Mouse (Mus musculus) lung, postnatal 0 days (tissue): ENCODE results near the gene Tmem266. TPM values are rescaled to one million over a fixed set of nuclear protein-coding genes. Genes with fewer than 3 reads are reported as not detected.

Experiments
- ATAC-seq: fragments of 200-750 bp; cut with Nextera tagmentation; 2 replicates; pipeline ENCODE4 v1.8.0; 2017; ENCODE audit warnings: moderate library complexity
- DNase-seq: peaks from one replicate; pipeline ENCODE4 v3.0.0-alpha.2; 2016; ENCODE audit warnings: low spot score
- H3K27ac ChIP-seq: fragments of 300-500 bp; sonication (generic); 2 replicates; pipeline ENCODE4 v1.5.1; 2014; ENCODE audit warnings: antibody characterized with exemption, mild to moderate bottlenecking, low read length, mixed read lengths
- H3K27me3 ChIP-seq: fragments of 300-500 bp; sonication (generic); replicated peaks from 2 replicates; pipeline ENCODE4 v1.6.1; 2014; ENCODE audit warnings: low read length, mixed read lengths; ENCODE audit not compliant: insufficient read depth
- H3K36me3 ChIP-seq: fragments of 300-500 bp; sonication (generic); 2 replicates; pipeline ENCODE4 v1.6.1; 2014; ENCODE audit warnings: low read length, mixed read lengths; ENCODE audit not compliant: insufficient read depth
- H3K4me1 ChIP-seq: fragments of 300-500 bp; sonication (generic); 2 replicates; pipeline ENCODE4 v1.6.1; 2014; ENCODE audit warnings: antibody characterized with exemption, low read depth, low read length, mixed read lengths; ENCODE audit not compliant: insufficient read depth
- H3K4me2 ChIP-seq: fragments of 300-500 bp; sonication (generic); replicated peaks from 2 replicates; pipeline ENCODE4 v1.6.1; 2014; ENCODE audit warnings: low read depth, mild to moderate bottlenecking, low read length, moderate library complexity, mixed read lengths
- H3K4me3 ChIP-seq: fragments of 300-500 bp; sonication (generic); 2 replicates; pipeline ENCODE4 v1.5.1; 2014; ENCODE audit warnings: low read depth, low read length
- H3K9ac ChIP-seq: fragments of 300-500 bp; sonication (generic); replicated peaks from 2 replicates; pipeline ENCODE4 v1.6.1; 2014; ENCODE audit warnings: low read depth, mild to moderate bottlenecking
- H3K9me3 ChIP-seq: fragments of 300-500 bp; sonication (generic); 2 replicates; pipeline ENCODE4 v1.6.1; 2016; ENCODE audit warnings: low read length, mixed read lengths
- CTCF ChIP-seq: IDR thresholded peaks from 2 replicates; pipeline ENCODE4 v1.5.1; 2016; ENCODE audit warnings: antibody characterized with exemption, mild to moderate bottlenecking
- EP300 ChIP-seq: IDR thresholded peaks from 2 replicates; pipeline ENCODE4 v1.6.1; 2016; ENCODE audit warnings: antibody characterized with exemption, mild to moderate bottlenecking, control low read depth
- WGBS: fragments of 180-500 bp; shearing (Covaris S2); extraction: QIAGEN DNeasy Blood & Tissue Kit; methylation state at CpG from one replicate; pipeline ENCODE4 v1.1.7; 2014; 5-methylcytosine and 5-hydroxymethylcytosine counted together
- polyA plus RNA-seq: library from polyadenylated mRNA; unstranded; fragments of >200 nt; fragmentation: Nextera tagmentation; extraction: Ambion mirVana; gene quantifications from 2 replicates; pipeline ENCODE4 v1.2.1, GENCODE M21; 2015

The Tmem266 gene
- polyA plus RNA-seq, 1 experiment from 2014 or later, result 0.07 TPM

DNA sequence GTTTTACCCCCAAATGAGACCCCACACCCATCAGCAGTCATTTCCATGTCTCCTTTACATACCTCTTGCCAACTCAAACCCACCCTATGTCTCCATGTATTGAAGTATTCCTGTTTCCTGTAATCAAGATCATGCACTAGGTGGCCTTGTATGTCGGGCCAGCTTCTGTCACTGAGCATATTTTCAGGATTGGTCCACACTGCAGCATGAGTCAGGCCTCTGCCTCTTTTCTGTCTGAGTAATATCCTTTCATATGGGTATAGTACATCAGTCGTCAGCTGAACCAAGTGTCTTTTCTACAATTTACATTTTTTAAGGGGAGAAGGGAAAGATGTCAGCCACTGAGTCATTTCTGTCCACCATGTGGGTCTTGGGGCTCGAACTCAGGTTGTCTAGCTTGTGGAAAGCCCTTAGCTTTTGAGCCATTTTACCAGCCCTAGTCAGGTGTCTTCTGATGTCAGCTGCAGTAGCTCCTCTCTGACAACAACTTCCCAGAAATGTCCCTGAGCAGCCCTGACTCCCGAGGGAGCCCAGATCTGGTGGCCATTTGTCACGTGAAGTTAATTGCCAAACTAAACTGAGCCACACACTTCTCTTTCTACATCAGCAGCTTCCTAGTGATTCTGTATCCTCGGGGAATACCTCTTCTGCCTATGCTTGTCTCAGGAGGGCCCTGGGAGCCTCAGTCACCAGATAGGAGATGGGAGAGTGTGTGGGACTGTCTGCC, 78.4 kb downstream of the Tmem266 start:
- H3K27ac ChIP-seq, result no peak overlapping the region
- H3K27me3 ChIP-seq, result no peaks in the 10 kb centered on the region
- no peaks in the 10 kb centered on the region for H3K36me3 ChIP-seq
- no peaks in the 10 kb centered on the region for H3K9me3 ChIP-seq
- WGBS, result 57% methylated on average over 6 of the region's 6 CpGs
- TF ChIP-seq EP300, result no peak
- no peak for TF ChIP-seq CTCF
- no peak overlapping the region for H3K9ac ChIP-seq
- H3K4me2 ChIP-seq, result no peak overlapping the region
- ATAC-seq (no peak), DNase-seq (no peak)
- no peaks in the 10 kb centered on the region for H3K4me1 ChIP-seq
- H3K4me3 ChIP-seq, result no peak overlapping the region

DNA sequence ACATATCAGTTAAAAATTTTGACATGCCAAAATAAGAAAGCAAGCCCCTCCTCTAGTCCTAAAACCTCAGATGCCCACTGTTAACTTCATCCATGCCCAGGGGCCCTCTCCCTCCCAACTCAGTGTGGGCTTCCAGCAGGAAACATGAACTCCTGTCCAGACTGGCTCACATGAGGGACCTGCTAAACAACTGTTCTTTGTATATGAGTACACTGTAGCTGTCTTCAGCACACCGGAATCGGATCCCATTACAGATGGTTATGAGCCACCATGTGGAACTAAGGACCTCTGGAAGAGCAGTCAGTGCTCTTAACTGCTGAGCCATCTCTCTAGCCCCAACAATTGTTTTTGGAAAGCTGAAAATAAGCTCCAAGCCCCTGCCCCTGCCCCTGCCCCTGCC, 80.1 kb downstream of the Tmem266 start:
- no peak for ATAC-seq
- Histone ChIP-seq H3K4me2 (no peak overlapping the region), H3K9me3 (no peaks in the 10 kb centered on the region), H3K4me1 (no peaks in the 10 kb centered on the region), H3K4me3 (no peak overlapping the region), H3K36me3 (no peaks in the 10 kb centered on the region), H3K27ac (no peak overlapping the region), H3K27me3 (no peaks in the 10 kb centered on the region), H3K9ac (no peak overlapping the region)
- WGBS, result 65% methylated on average over 2 of the region's 2 CpGs
- no peak for DNase-seq
- no peak for TF ChIP-seq EP300
- no peak for TF ChIP-seq CTCF

DNA sequence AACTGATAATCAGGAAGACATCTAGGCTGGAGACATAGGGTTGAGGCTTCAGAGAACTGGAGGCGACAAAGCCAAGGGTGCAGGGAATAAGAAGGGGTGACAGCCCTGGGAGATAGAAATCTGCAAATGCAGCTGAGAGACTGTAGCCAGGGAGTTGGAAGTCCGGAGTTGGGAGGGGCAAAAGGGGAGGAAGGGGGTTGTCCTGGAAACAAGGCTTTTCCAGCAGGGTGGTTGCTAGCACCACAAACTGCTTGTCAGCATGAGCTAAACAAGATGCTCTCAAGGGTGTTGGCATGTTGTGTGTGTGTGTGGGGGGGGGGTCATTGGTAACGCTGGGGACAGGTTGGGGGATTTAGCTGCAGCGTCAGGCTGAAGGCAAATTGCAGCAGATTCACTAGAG, 82.1 kb downstream of the Tmem266 start:
- Histone ChIP-seq H3K4me3 (no peak overlapping the region), H3K4me1 (no peaks in the 10 kb centered on the region), H3K9me3 (no peaks in the 10 kb centered on the region), H3K36me3 (no peaks in the 10 kb centered on the region), H3K9ac (no peak overlapping the region), H3K27ac (no peak overlapping the region), H3K4me2 (no peak overlapping the region), H3K27me3 (no peaks in the 10 kb centered on the region)
- no peak for TF ChIP-seq CTCF
- TF ChIP-seq EP300, result no peak
- DNase-seq (no peak), ATAC-seq (no peak)
- 23% methylated on average over 4 of the region's 4 CpGs for WGBS

DNA sequence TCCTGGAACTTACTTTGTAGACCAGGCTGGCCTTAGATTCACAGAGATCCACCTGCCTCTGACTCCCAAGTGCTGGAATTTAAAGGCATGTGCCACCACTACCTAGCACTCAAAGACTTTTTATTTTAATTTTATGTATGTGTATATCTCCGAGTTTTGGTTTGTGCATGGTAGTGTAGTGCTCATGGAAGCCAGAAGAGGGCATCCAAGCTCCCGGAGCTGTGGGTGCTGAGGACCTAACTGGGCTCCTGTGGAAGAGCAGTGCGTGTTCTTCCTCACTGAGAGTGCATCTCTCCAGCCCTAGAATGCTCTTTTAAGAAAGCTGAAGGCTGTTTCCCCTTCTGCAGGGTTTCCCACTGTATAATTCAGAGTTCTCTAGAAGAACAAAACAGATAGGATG, 83.1 kb downstream of the Tmem266 start:
- no peak for ATAC-seq
- H3K36me3 ChIP-seq, result no peaks in the 10 kb centered on the region
- no peak overlapping the region for H3K4me3 ChIP-seq
- H3K4me2 ChIP-seq, result no peak overlapping the region
- no peaks in the 10 kb centered on the region for H3K4me1 ChIP-seq
- H3K9me3 ChIP-seq, result no peaks in the 10 kb centered on the region
- no peak for TF ChIP-seq EP300
- TF ChIP-seq CTCF, result peak; percentile 37
- no peak for DNase-seq
- no peak overlapping the region for H3K27ac ChIP-seq
- no peaks in the 10 kb centered on the region for H3K27me3 ChIP-seq
- H3K9ac ChIP-seq, result no peak overlapping the region
- WGBS, result 44% methylated on average over 3 of the region's 3 CpGs

DNA sequence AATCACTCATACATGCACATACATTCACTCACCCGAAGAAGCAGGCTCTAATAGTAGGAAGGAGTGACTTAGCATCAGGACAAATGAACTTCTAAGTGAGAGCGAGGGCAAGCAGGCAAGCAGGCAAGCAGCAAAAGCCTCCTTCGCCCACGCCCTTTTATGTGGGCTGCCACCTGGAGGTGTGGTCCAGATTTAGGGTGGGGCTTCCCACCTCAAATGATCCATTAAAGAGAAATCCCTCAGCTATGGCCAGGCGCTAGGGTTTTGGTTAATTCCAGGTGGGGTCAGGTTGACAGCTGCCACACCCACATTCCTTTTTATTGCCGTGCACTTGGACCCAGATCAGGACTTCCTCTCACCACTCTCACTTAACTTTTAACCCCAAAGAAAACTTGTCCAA, 83.7 kb downstream of the Tmem266 start:
- no peak for ATAC-seq

DNA sequence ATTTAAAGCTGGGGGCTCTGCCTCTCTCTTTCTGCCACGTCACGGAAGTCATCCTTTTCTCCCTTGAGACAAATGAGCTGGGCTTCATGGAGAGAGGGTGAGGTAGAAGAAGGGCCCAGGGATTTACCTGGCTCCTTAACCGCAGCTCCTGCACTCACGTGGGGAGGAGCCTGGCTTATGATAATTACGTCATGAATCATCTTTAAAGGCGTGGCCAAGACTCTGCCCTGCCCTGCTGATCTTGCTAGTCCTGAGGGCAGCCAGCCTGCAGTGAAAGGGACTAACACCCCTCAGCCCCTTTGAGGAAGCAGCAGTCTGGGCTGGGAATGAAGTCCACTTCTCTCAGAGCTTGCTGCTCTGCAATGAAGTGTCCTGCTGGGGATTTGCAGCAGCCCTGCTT, 84.4 kb downstream of the Tmem266 start:
- H3K4me3 ChIP-seq, result no peak overlapping the region
- H3K36me3 ChIP-seq, result no peaks in the 10 kb centered on the region
- no peaks in the 10 kb centered on the region for H3K4me1 ChIP-seq
- TF ChIP-seq CTCF, result no peak
- TF ChIP-seq EP300, result no peak
- no peak overlapping the region for H3K27ac ChIP-seq
- DNase-seq, result no peak
- 39% methylated on average over 6 of the region's 6 CpGs for WGBS
- H3K4me2 ChIP-seq, result no peak overlapping the region
- no peak overlapping the region for H3K9ac ChIP-seq
- no peaks in the 10 kb centered on the region for H3K27me3 ChIP-seq
- no peaks in the 10 kb centered on the region for H3K9me3 ChIP-seq
- 0 out of 2 replicates have a peak, but pooled peaks have one; percentile 21 for ATAC-seq

More for the DNA sequence above, 83.7 kb downstream of the Tmem266 start:
- Histone ChIP-seq H3K4me3 (no peak overlapping the region), H3K36me3 (no peaks in the 10 kb centered on the region), H3K9ac (no peak overlapping the region), H3K9me3 (no peaks in the 10 kb centered on the region), H3K4me1 (no peaks in the 10 kb centered on the region), H3K4me2 (no peak overlapping the region), H3K27me3 (no peaks in the 10 kb centered on the region), H3K27ac (no peak overlapping the region)
- 45% methylated on average over 6 of the region's 6 CpGs for WGBS
- no peak for TF ChIP-seq EP300
- no peak for TF ChIP-seq CTCF
- peak; percentile 8 for DNase-seq

DNA sequence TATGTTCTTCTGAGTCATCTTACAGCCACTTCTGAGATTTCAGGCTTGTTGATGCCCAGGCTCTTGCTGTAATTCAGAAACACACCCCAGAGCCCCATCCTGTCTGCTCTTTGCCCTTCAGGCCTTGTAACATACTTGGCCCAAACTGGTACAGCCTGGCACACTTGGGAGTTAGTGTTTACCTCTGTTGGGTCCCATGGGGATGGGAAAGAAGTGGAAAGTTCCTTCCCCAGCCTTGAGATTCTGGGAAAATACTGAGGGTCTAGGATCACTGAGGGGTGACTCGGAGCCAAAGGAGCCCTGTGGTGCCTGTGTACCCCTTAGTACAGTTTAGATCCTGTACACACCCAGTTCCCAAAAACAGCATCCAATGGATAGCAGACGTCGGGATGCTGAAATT, 95.1 kb downstream of the Tmem266 start:
- H3K27ac ChIP-seq, result no peak overlapping the region
- 80% methylated on average over 3 of the region's 3 CpGs for WGBS
- TF ChIP-seq EP300, result no peak
- TF ChIP-seq CTCF, result no peak
- H3K9ac ChIP-seq, result no peak overlapping the region
- ATAC-seq (no peak), DNase-seq (no peak)
- H3K4me2 ChIP-seq, result no peak overlapping the region
- H3K4me3 ChIP-seq, result no peak overlapping the region
- H3K27me3 ChIP-seq, result no peaks in the 10 kb centered on the region
- no peaks in the 10 kb centered on the region for H3K9me3 ChIP-seq
- no peaks in the 10 kb centered on the region for H3K4me1 ChIP-seq
- H3K36me3 ChIP-seq, result no peaks in the 10 kb centered on the region
